Mouse (Mus musculus): Measurements from ENCODE around the gene Piwil4.
"Not testable (repeated sequence)": the region's sequence is repeated elsewhere in the genome, so short reads cannot be mapped to it uniquely, and the experiment has no call there.

Piwil4 gene

GRCm38 (mm10) chr9:14726005-14726404 is 14.5 kb downstream of the Piwil4 start:
- no peak for DNase-seq (ENCODE audit: low spot score in 2 of 2)

DNA sequence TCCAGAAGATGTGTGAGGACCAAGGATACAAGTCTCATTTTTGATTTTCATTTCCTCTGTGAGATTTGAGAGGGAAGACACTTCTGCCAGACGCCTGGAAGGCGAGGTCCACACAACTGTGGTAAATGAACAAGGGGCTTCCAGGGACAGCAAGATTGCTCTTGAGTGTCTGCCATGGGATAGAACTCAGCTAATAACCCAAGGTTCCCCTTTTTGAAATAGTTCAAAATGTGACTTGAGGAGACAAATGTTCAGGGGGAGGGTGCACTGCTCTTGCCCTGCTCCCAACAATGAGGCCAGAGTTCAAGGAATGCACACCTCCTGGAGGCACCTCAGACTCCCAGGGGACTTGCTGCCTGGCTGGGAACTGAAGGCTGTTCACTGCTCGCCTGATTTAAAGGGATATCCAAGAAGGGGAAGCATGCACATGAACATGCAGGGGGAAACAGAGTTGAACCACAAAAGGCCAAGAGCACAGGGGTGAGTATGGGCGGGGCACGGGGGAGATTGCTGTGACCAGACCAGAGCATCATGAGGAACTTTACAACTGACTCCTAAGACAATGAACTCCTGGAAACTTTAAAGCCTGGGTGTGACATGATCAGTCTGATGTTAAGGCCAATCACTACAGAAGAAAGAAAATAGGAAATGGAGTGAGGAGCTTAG is 15.6 kb downstream of the Piwil4 start:
- DNase-seq (ENCODE audit: low spot score in 2 of 2) = no peak

GRCm38 (mm10) chr9:14721610-14722009 is 18.9 kb downstream of the Piwil4 start:
- no peak for DNase-seq (ENCODE audit: low spot score in 2 of 2)

DNA sequence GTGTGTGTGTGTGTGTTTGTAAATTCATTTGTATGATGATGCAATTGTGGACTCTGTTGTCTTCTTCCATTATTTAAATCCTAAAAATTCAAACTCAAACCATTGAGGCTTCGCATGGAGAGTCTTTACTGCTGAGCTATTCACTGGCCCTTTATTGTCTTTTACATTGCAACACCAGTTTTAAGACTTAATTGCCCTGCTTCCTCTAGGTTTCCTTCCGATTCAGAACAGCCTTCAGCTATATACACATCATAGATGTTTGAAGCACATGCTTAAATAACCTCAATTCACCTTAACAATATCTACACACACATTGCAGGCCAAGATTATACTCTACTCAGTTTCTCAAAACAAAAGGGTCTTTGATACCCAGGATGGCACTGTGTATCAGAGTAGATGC is 20.1 kb downstream of the Piwil4 start:
- DNase-seq (ENCODE audit: low spot score in 2 of 2) = no peak

DNA sequence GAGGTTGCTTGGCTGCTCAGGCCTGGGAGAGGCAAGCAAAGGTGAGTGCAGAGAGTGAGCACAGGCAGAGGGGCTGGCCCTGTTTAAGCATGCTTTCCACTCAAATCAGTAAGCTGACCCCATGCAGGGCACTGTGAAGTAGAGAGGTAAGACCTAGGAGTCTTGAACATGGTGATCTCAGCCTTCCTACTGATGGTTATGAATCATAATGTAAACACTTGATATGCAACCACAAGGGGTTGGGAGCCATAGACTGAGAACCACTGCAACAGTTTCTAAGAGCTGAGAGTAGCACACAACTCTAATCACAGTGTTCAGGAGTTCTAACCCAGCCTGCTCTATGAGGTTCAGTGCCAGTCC is 22.2 kb downstream of the Piwil4 start:
- no peak for DNase-seq (ENCODE audit: low spot score in 2 of 2)

DNA sequence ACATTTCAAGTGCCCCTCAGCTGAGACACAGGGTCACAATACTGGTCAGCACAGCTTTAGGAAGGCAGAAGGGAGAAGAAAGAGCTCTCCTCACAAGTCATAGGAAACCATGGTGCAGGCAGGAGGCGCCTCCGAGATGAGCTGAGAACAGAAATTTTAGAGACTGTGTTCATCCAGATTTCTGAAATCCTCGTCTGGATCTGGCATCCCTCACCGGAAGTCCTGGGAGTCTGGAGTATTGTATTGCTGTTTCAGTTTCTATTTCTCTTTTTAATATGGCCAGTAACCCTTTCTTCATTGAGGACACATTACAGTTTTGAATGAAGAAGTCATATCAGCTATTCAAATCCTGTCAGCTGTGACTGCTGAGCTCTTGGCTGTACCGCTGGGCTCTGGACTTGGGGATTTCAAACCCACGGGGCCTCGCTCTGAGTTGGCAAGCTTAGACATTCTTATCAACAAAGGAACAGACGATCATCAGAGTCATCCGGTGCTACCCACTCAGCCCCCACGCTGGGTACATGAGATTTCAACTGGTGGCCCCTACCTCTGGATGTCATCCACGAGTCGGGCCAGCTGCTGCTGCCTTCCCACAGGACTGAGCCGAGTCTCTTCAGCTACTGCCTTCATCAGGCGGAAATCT is 22.7 kb downstream of the Piwil4 start:
- DNase-seq (ENCODE audit: low spot score in 2 of 2) = no peak

DNA sequence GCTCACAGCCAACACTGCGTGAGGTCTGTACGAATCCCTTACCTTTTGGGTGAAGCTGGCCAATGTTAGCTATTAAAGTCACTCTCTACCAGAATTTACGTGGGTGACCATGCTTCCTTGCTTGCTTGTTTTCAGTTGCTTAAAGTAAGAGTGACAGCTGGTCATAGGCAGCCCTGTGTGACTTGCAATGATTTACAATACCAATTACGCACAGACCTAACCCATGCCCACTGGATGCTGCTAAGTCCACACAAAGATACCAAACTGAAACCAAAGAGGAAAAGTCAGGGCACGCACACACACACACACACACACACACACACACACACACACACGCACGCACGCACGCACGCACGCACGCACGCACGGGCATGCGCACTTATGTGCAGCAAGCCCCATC is 25.3 kb downstream of the Piwil4 start:
- DNase-seq (ENCODE audit: low spot score in 2 of 2) = no peak

DNA sequence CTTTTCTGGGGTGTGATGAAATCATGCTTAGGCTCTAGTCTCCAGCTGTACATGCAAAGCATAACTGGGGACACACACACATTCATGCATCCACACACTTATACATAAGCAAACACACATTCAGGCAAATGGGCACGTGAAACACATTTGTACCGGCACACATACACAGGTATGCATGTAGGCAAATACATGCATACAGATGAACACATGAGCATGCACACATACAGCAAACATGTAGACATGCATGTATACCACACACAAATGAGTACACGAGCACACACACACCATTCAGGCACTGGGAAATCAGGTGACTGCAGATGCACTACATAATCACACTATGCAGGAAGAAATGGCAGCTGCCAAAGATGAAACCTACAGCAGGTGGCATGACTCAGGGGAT is 29.6 kb downstream of the Piwil4 start:
- no peak for DNase-seq (ENCODE audit: low spot score in 2 of 2)

GRCm38 (mm10) chr9:14705321-14706162 is 35.0 kb downstream of the Piwil4 start:
- peak; percentile 11 to 40 for DNase-seq (ENCODE audit: low spot score in 2 of 2)

GRCm38 (mm10) chr9:14700795-14701194 is 39.7 kb downstream of the Piwil4 start:
- DNase-seq (ENCODE audit: low spot score in 2 of 2) = not testable (repeated sequence)

- DNase-seq (ENCODE audit: low spot score in 2 of 2) = no peak
Observed at GRCm38 (mm10) chr9:14699288-14699640, 41.3 kb downstream of the Piwil4 start.

DNA sequence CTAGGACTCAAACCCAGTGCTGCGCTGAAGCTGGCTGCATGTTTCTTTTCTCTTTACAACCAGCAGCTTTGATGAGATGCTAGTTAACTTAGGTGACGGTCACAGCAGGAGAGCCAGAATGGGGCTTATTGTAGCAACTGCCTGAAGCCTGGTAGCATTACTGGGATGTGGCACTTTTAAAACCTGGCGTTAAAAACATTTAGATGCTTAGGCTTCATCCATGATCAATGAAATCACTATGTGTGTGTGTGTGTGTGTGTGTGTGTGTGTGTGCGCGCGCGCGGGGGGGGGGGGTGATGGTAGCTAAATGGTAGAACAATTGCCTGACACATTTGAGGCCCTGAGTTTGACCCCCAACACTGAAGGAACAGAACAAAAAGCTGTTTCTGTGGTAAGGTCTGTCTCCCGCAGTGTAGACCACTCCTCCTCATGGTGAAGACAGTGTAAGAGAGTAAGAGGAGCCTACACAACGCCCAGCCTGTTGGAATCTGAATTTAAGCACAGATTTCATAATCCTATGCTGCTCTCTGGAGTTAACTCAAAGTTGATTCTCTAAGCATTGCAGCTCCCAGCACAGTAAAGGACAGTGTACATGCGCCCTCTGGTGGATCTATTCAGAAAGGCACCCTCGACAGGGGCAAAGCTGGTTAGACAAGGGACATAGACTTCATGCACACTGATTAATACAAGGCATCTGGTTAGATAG is 41.8 kb downstream of the Piwil4 start:
- peak; percentile 93 to 95 for DNase-seq (ENCODE audit: low spot score in 2 of 2)

DNA sequence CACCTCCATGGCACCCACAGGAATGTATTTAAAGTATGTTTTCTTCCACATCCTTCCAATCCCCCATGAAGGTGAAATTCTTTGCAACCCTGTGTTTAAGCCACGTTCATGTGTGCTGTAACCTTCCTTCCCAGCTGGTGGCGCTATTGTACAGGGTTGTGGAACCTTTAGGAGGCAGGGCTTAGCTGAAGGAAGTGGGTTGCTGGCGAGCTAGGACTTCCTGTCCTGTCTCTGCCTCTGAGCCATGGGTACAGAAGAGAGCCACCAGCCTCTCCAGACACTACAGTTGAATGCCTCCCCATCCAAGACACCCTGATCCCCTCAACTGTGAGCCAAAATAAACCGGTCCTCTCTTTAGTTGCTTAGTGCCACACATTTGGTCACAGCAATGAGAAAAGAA is 42.6 kb downstream of the Piwil4 start:
- DNase-seq (ENCODE audit: low spot score in 2 of 2) = no peak

DNA sequence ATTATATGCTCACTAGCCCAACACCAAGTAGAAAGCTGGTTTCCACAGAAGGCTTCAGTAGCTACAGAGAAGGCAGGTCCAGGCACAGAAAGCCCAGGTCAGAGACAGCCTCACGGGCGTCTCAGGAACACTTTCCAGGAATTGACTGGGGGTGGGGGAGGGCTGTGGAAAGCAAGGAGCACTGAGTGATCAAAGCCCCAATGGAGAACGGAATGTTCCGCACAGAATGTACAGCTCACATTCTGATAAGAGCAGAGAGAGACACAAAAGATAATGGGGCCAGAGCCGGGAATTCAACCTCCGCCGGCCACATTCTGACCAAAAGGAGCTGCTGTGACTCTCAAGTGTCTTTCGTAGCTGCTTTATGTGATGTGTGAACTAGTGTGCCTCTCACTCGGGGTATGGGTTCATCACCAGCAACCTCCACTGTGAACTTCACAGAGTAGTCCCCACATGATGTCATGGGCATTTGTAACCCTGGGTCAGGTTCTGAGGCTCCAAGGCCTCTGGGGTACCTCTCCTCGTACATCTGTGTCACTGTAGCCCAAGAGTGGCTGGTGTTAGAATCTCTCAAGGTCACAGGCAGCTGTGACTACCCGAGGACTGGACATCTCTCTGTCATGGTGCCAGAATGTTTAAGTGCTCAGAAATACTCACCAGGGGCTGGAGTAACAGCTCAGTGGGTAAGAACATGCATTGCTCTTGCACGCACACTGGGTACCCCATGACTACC is 51.0 kb downstream of the Piwil4 start:
- no peak for DNase-seq (ENCODE audit: low spot score in 2 of 2)

DNA sequence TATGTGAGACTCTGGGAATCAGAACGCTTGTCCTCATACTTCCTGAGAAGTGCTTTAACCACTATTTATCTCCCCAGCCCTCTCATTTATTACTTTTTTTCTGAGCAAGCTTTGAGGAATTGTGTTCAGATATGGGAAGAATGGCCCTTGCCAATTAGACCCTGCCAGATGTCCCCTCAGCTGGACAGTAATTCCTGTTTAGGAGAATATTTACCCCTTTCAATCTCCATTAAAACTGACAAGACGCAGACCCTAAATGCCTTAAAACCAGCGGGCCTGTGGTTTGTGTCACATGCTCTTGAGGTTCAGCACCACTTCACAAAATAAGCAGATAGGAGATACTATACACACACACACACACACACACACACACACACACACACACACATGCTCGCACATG is 56.2 kb downstream of the Piwil4 start:
- DNase-seq (ENCODE audit: low spot score in 2 of 2) = no peak

GRCm38 (mm10) chr9:14682741-14683140 is 57.8 kb downstream of the Piwil4 start:
- no peak for DNase-seq (ENCODE audit: low spot score in 2 of 2)

DNA sequence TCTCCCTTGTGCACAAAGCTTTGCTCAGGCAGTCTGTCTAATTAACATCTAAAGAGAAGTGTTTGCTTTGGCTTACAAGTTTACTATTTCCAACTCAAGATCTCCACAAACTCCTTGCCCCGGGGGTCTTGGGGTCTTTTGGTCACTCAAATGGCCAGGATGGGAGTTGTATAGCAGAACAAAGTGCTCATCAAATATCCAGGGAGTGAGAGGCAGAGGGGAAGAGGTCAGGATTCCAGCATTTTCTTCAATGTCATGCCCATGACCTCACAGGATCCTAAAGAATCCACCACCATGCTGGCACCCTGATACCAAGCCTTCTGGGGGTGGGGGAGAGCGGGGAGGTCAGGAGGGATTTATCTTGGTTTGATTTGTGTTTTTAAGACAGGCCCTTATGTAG is 59.9 kb downstream of the Piwil4 start:
- no peak for DNase-seq (ENCODE audit: low spot score in 2 of 2)

- DNase-seq (ENCODE audit: low spot score in 2 of 2) = no peak
Observed at GRCm38 (mm10) chr9:14675707-14676691, 64.5 kb downstream of the Piwil4 start.

GRCm38 (mm10) chr9:14674506-14674905 is 66.0 kb downstream of the Piwil4 start:
- peak in 1 of 2 experiments; percentile 31 for DNase-seq (ENCODE audit: low spot score in 2 of 2)

DNA sequence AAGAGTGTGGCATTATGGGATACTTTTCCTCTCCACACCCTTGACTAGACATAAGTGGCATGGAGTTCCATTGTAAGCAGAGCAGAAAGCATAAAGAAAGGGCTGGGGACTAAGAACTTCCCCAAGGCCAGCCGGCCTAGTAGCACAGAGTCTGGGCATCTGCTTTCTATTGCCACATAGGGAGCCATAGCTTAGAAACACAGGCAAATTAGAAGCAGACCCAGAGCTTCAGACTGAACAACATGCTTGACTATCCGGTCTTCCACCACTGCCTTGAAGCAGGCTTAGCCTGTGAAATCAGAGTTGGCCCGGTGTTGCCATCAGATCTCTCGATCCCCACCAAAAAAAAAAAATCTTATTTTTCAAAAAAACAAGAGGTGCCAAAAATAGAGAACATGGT is 67.4 kb downstream of the Piwil4 start:
- DNase-seq (ENCODE audit: low spot score in 2 of 2) = no peak
